Mouse (Mus musculus) small intestine, adult 2 months (tissue): Measurements from ENCODE around the gene Zfp36l1.

Experiments used
- CTCF ChIP-seq: fragments of 200-500 bp; IDR thresholded peaks from 2 replicates; pipeline ENCODE4 v1.5.1; 2012; ENCODE audit warnings: low read depth, mild to moderate bottlenecking, control low read depth, inconsistent platforms, low read length, moderate library complexity, mixed read lengths; ENCODE audit not compliant: insufficient replicate concordance, insufficient read length; ENCODE audit errors: extremely low read depth
- POLR2A ChIP-seq: fragments of 200-500 bp; IDR thresholded peaks from 2 replicates; pipeline ENCODE4 v1.6.1; 2012; ENCODE audit warnings: low read depth, mild to moderate bottlenecking, control low read depth, inconsistent platforms, low read length, moderate library complexity

DNA sequence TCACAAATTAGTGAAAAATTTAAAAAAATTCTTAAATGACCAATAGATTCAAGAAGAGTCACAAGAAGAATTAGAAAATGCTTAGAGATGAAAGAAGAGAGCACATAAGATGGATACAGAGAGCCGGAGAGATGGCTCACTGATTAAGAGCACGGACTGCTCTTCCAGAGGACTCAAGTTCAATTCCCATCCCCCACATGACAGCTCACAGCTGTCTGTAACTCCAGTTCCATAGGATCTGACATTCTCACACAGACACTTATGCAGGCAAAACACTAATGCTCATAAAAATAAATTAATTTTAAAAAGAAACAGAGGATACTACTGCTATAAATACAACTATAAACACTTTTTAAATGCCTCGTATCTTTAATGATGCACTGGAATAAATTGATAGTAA is 32.0 kb upstream of the Zfp36l1 start:
- TF ChIP-seq CTCF, result no peak
- TF ChIP-seq POLR2A, result no peak
